Mouse (Mus musculus): ENCODE measurements around the gene Adamts1.

- TF ChIP-seq CTCF (IDR thresholded peaks at IDR 0.05; ENCODE audit: low read depth): peak; percentile 48
- TF ChIP-seq EP300 (IDR thresholded peaks at IDR 0.05; ENCODE audit: low read depth): no peak
These were observed 1.7 kb downstream of the Adamts1 start for GRCm38 (mm10) chr16:85801252-85801651.

Data from liver, postnatal 0 days (tissue).